ENCODE assay signal across 8 mouse cellular contexts in genomic region chr11:75166193-75166842, GRCm38 (mm10). TPM values are rescaled to one million over a fixed set of nuclear protein-coding genes. Genes with fewer than 3 reads are reported as not detected.
DNase-seq lines count a peak whose midpoint lies in the region; ATAC-seq and TF ChIP-seq lines count a peak whose summit lies in the region.

No protein-coding gene starts in this region.

- 9% methylated on average over 55 of the region's 55 CpGs for WGBS in lung, embryonic 15.5 days
- 6% methylated on average over 28 of the region's 55 CpGs for WGBS in embryonic facial prominence, embryonic 14.5 days
- WGBS in hindbrain, embryonic 10.5 days = 5% methylated on average over 55 of the region's 55 CpGs
- 6% methylated on average over 55 of the region's 55 CpGs for WGBS in liver, embryonic 14.5 days (ENCODE audit: insufficient replicate concordance)

- H3K27me3 ChIP-seq in lung, embryonic 15.5 days = peaks cover 74% of the 10 kb centered on the region
- H3K27me3 ChIP-seq in embryonic facial prominence, embryonic 14.5 days (replicated peaks; ENCODE audit: control insufficient read depth, insufficient read depth, low read length) = peaks cover 80% of the 10 kb centered on the region
- H3K27me3 ChIP-seq in hindbrain, embryonic 10.5 days (ENCODE audit: insufficient read depth, poor library complexity, severe bottlenecking) = peaks cover 91% of the 10 kb centered on the region
- peaks cover 69% of the 10 kb centered on the region for H3K27me3 ChIP-seq in liver, embryonic 14.5 days (ENCODE audit: control insufficient read depth, insufficient read depth, low read length)

- peak overlapping the region; percentile 90 for H3K4me2 ChIP-seq in lung, embryonic 15.5 days
- H3K4me2 ChIP-seq in embryonic facial prominence, embryonic 14.5 days (ENCODE audit: low read depth, low read length) = peak overlapping the region; percentile 93
- peak overlapping the region; percentile 40 for H3K4me2 ChIP-seq in liver, embryonic 14.5 days (ENCODE audit: low read depth)

- H3K4me1 ChIP-seq in lung, embryonic 15.5 days = peaks cover 91% of the 10 kb centered on the region
- peaks cover 22% of the 10 kb centered on the region; the same call in 1 of the 2 replicates for H3K4me1 ChIP-seq in embryonic facial prominence, embryonic 14.5 days (ENCODE audit: control insufficient read depth, insufficient read depth, low read length)
- H3K4me1 ChIP-seq in hindbrain, embryonic 10.5 days (replicated peaks) = peaks cover 65% of the 10 kb centered on the region
- no peaks in the 10 kb centered on the region; a peak in 1 of 4 replicates for H3K4me1 ChIP-seq in liver, embryonic 14.5 days (replicated peaks; ENCODE audit: control insufficient read depth in 2 of 2, insufficient read depth in 2 of 2, low read length in 1 of 2)

- no peak for ATAC-seq in lung, embryonic 15.5 days (ENCODE audit: borderline replicate concordance, extremely low read depth, low FRiP score, low TSS enrichment)
- ATAC-seq in embryonic facial prominence, embryonic 14.5 days (ENCODE audit: low read depth) = no peak
- no peak for ATAC-seq in liver, embryonic 14.5 days (ENCODE audit: insufficient read depth)
- no peak for ATAC-seq in megakaryocyte-erythroid progenitor cell, adult 5-6 weeks (replicated peaks; ENCODE audit: low FRiP score, low TSS enrichment, poor library complexity, severe bottlenecking)

- peak overlapping the region; percentile 63 for H3K4me3 ChIP-seq in lung, embryonic 15.5 days
- peak overlapping the region; percentile 69 for H3K4me3 ChIP-seq in embryonic facial prominence, embryonic 14.5 days (ENCODE audit: low read depth, low read length)
- H3K4me3 ChIP-seq in hindbrain, embryonic 10.5 days = peak overlapping the region; percentile 57
- peak overlapping the region in 1 of 2 experiments; percentile 34; a peak in 2 of 4 replicates for H3K4me3 ChIP-seq in liver, embryonic 14.5 days (ENCODE audit: insufficient read depth in 1 of 2, low read depth in 2 of 2, low read length in 2 of 2)

- peak overlapping the region; percentile 71 for H3K9ac ChIP-seq in lung, embryonic 15.5 days
- peak overlapping the region; percentile 78 for H3K9ac ChIP-seq in embryonic facial prominence, embryonic 14.5 days (ENCODE audit: low read depth, low read length)
- no peak overlapping the region for H3K9ac ChIP-seq in liver, embryonic 14.5 days (replicated peaks)

- intact Hi-C loops in left cerebral cortex, postnatal 14 days (cut with DNase I) = no loop called here

- TF ChIP-seq CTCF in liver, embryonic 14.5 days (IDR thresholded peaks at IDR 0.05; ENCODE audit: low read depth) = no peak

- H3K36me3 ChIP-seq in lung, embryonic 15.5 days = peaks cover 14% of the 10 kb centered on the region
- H3K36me3 ChIP-seq in embryonic facial prominence, embryonic 14.5 days (ENCODE audit: control insufficient read depth, insufficient read depth, low read length) = peaks cover 62% of the 10 kb centered on the region
- H3K36me3 ChIP-seq in hindbrain, embryonic 10.5 days = peaks cover 28% of the 10 kb centered on the region
- H3K36me3 ChIP-seq in liver, embryonic 14.5 days (replicated peaks; ENCODE audit: control insufficient read depth, insufficient read depth, low read depth) = no peaks in the 10 kb centered on the region

- TF ChIP-seq EP300 in liver, embryonic 14.5 days (IDR thresholded peaks at IDR 0.05; ENCODE audit: low read depth) = no peak

- no peak for DNase-seq in lung, postnatal 4 days
- no peak for DNase-seq in embryonic facial prominence, embryonic 14.5 days (ENCODE audit: low spot score)
- no peak for DNase-seq in hindbrain, embryonic 10.5 days (ENCODE audit: low spot score)
- no peak for DNase-seq in liver, embryonic 14.5 days (ENCODE audit: low read depth in 3 of 3, low spot score in 3 of 3)
- no peak for DNase-seq in left cerebral cortex, adult 11 months (ENCODE audit: low spot score)
- no peak for DNase-seq in left cerebral cortex, postnatal 14 days (ENCODE audit: low spot score in 2 of 2)

- peak overlapping the region; percentile 89 for H3K27ac ChIP-seq in lung, embryonic 15.5 days
- peak overlapping the region; percentile 82 for H3K27ac ChIP-seq in embryonic facial prominence, embryonic 14.5 days (replicated peaks; ENCODE audit: low read depth, low read length)
- H3K27ac ChIP-seq in hindbrain, embryonic 10.5 days = no peak overlapping the region
- H3K27ac ChIP-seq in liver, embryonic 14.5 days = no peak overlapping the region

- no peaks in the 10 kb centered on the region for H3K9me3 ChIP-seq in lung, embryonic 15.5 days
- H3K9me3 ChIP-seq in embryonic facial prominence, embryonic 14.5 days (ENCODE audit: control insufficient read depth, low read length) = no peaks in the 10 kb centered on the region
- H3K9me3 ChIP-seq in hindbrain, embryonic 10.5 days = no peaks in the 10 kb centered on the region
- no peaks in the 10 kb centered on the region for H3K9me3 ChIP-seq in liver, embryonic 14.5 days (ENCODE audit: control insufficient read depth, low read length)

RNA-seq across cellular contexts. Expression of gene Hic1, which starts 3.0 kb away (rescaled TPM):
- 20.1 and 21.7 TPM in 2 replicates for polyA plus RNA-seq in lung, embryonic 15.5 days (2015; fragmentation: Nextera tagmentation; extraction: Ambion mirVana)
- polyA plus RNA-seq in embryonic facial prominence, embryonic 14.5 days (2014; fragmentation: Nextera tagmentation; extraction: Ambion mirVana) = 13.1 and 17.8 TPM in 2 replicates
- polyA plus RNA-seq in hindbrain, embryonic 10.5 days (2016; fragmentation: Nextera tagmentation; extraction: Ambion mirVana) = 0.15 and 0.52 TPM in 2 replicates
- polyA plus RNA-seq in liver, embryonic 14.5 days (2012; rRNA removed) = 0.97 and 1.4 TPM in 2 replicates
- polyA plus RNA-seq in liver, embryonic 14.5 days (2014; fragmentation: Nextera tagmentation; extraction: Ambion mirVana) = 0.28 and 0.48 TPM in 2 replicates
- total RNA-seq in megakaryocyte-erythroid progenitor cell, adult 5-6 weeks (2014; fragmentation: Nextera tagmentation) = 0.17 TPM in 1 of 2 replicates, not detected in the other
- 0.52 TPM in 1 of 2 replicates, not detected in the other for total RNA-seq in megakaryocyte-erythroid progenitor cell, adult 5-6 weeks (2017)
- 1 to 10 TPM; 5.0 to 5.2 TPM for total RNA-seq in left cerebral cortex, postnatal 14 days (2021)

RNA-seq across cellular contexts. Expression of gene Ovca2, which starts 12.3 kb away (rescaled TPM):
- polyA plus RNA-seq in lung, embryonic 15.5 days (2015; fragmentation: Nextera tagmentation; extraction: Ambion mirVana) = 25.5 and 26.2 TPM in 2 replicates
- 23.1 and 26.5 TPM in 2 replicates for polyA plus RNA-seq in embryonic facial prominence, embryonic 14.5 days (2014; fragmentation: Nextera tagmentation; extraction: Ambion mirVana)
- 27.6 and 33.1 TPM in 2 replicates for polyA plus RNA-seq in hindbrain, embryonic 10.5 days (2016; fragmentation: Nextera tagmentation; extraction: Ambion mirVana)
- polyA plus RNA-seq in liver, embryonic 14.5 days (2012; rRNA removed) = 7.4 and 10.5 TPM in 2 replicates
- 14.3 and 15.3 TPM in 2 replicates for polyA plus RNA-seq in liver, embryonic 14.5 days (2014; fragmentation: Nextera tagmentation; extraction: Ambion mirVana)
- 18.8 and 21.3 TPM in 2 replicates for total RNA-seq in megakaryocyte-erythroid progenitor cell, adult 5-6 weeks (2014; fragmentation: Nextera tagmentation)
- total RNA-seq in megakaryocyte-erythroid progenitor cell, adult 5-6 weeks (2017) = 17.6 and 29.0 TPM in 2 replicates
- 10 to 100 TPM; 10.0 to 10.2 TPM for total RNA-seq in left cerebral cortex, postnatal 14 days (2021)

RNA-seq across cellular contexts. Expression of gene Dph1, which starts 24.7 kb away (rescaled TPM):
- 20.4 and 21.0 TPM in 2 replicates for polyA plus RNA-seq in lung, embryonic 15.5 days (2015; fragmentation: Nextera tagmentation; extraction: Ambion mirVana)
- 22.5 and 23.8 TPM in 2 replicates for polyA plus RNA-seq in embryonic facial prominence, embryonic 14.5 days (2014; fragmentation: Nextera tagmentation; extraction: Ambion mirVana)
- polyA plus RNA-seq in hindbrain, embryonic 10.5 days (2016; fragmentation: Nextera tagmentation; extraction: Ambion mirVana) = 23.2 and 24.2 TPM in 2 replicates
- polyA plus RNA-seq in liver, embryonic 14.5 days (2012; rRNA removed) = 9.8 and 11.6 TPM in 2 replicates
- polyA plus RNA-seq in liver, embryonic 14.5 days (2014; fragmentation: Nextera tagmentation; extraction: Ambion mirVana) = 9.8 and 12.1 TPM in 2 replicates
- 22.3 and 25.0 TPM in 2 replicates for total RNA-seq in megakaryocyte-erythroid progenitor cell, adult 5-6 weeks (2014; fragmentation: Nextera tagmentation)
- 13.3 and 14.2 TPM in 2 replicates for total RNA-seq in megakaryocyte-erythroid progenitor cell, adult 5-6 weeks (2017)
- 10 to 100 TPM; 22.0 to 23.7 TPM for total RNA-seq in left cerebral cortex, postnatal 14 days (2021)

RNA-seq across cellular contexts. Expression of gene Rtn4rl1, which starts 27.3 kb away (rescaled TPM):
- 1.8 and 3.3 TPM in 2 replicates for polyA plus RNA-seq in lung, embryonic 15.5 days (2015; fragmentation: Nextera tagmentation; extraction: Ambion mirVana)
- 4.9 TPM in 2 replicates for polyA plus RNA-seq in embryonic facial prominence, embryonic 14.5 days (2014; fragmentation: Nextera tagmentation; extraction: Ambion mirVana)
- polyA plus RNA-seq in hindbrain, embryonic 10.5 days (2016; fragmentation: Nextera tagmentation; extraction: Ambion mirVana) = 2.5 and 2.8 TPM in 2 replicates
- 0.56 and 0.61 TPM in 2 replicates for polyA plus RNA-seq in liver, embryonic 14.5 days (2012; rRNA removed)
- polyA plus RNA-seq in liver, embryonic 14.5 days (2014; fragmentation: Nextera tagmentation; extraction: Ambion mirVana) = 0.68 and 0.98 TPM in 2 replicates
- not detected in 2 replicates for total RNA-seq in megakaryocyte-erythroid progenitor cell, adult 5-6 weeks (2014; fragmentation: Nextera tagmentation)
- total RNA-seq in megakaryocyte-erythroid progenitor cell, adult 5-6 weeks (2017) = 0.80 TPM in 1 of 2 replicates, not detected in the other
- 10 to 100 TPM; 59.5 to 65.9 TPM for total RNA-seq in left cerebral cortex, postnatal 14 days (2021)

Comparison
In these comparisons a context has a peak if more than half of its experiments do, and no peak if none do; other contexts are left out.
1. H3K27ac ChIP-seq: peak in lung, embryonic 15.5 days (single experiment) and embryonic facial prominence, embryonic 14.5 days (single experiment); none in hindbrain, embryonic 10.5 days (single experiment) and liver, embryonic 14.5 days (single experiment).
2. H3K4me2 ChIP-seq: peak in every context shown above with its lines; median percentile 93 in embryonic facial prominence, embryonic 14.5 days; 90 in lung, embryonic 15.5 days; 40 in liver, embryonic 14.5 days.